Mouse (Mus musculus) embryonic facial prominence, embryonic 15.5 days (tissue): ENCODE measurements around the gene Itgb5. TPM values are rescaled to one million over a fixed set of nuclear protein-coding genes. Genes with fewer than 3 reads are reported as not detected.

Source experiments
- ATAC-seq: fragments of 200-750 bp; cut with Nextera tagmentation; 2 replicates; pipeline ENCODE4 v1.8.0; 2017; ENCODE audit warnings: low read depth, moderate TSS enrichment; ENCODE audit not compliant: insufficient number of reproducible peaks, low FRiP score, low TSS enrichment
- H3K27ac ChIP-seq: fragments of 300-500 bp; sonication (generic); replicated peaks from 2 replicates; pipeline ENCODE4 v1.5.1; 2015; ENCODE audit warnings: mild to moderate bottlenecking, inconsistent platforms
- H3K27me3 ChIP-seq: fragments of 300-500 bp; sonication (generic); 2 replicates; pipeline ENCODE4 v1.6.1; 2015; ENCODE audit warnings: inconsistent platforms
- H3K36me3 ChIP-seq: fragments of 300-500 bp; sonication (generic); 2 replicates; pipeline ENCODE4 v1.6.1; 2015; ENCODE audit warnings: mild to moderate bottlenecking, inconsistent platforms
- H3K4me1 ChIP-seq: fragments of 300-500 bp; sonication (generic); 2 replicates; pipeline ENCODE4 v1.6.1; 2015; ENCODE audit warnings: inconsistent platforms
- H3K4me2 ChIP-seq: fragments of 300-500 bp; sonication (generic); replicated peaks from 2 replicates; pipeline ENCODE4 v1.6.1; 2015; ENCODE audit warnings: mild to moderate bottlenecking, inconsistent platforms
- H3K4me3 ChIP-seq: fragments of 300-500 bp; sonication (generic); replicated peaks from 2 replicates; pipeline ENCODE4 v1.5.1; 2015; ENCODE audit warnings: mild to moderate bottlenecking, inconsistent platforms
- H3K9ac ChIP-seq: fragments of 300-500 bp; sonication (generic); 2 replicates; pipeline ENCODE4 v1.6.1; 2015; ENCODE audit warnings: inconsistent platforms
- H3K9me3 ChIP-seq: fragments of 300-500 bp; sonication (generic); replicated peaks from 2 replicates; pipeline ENCODE4 v1.6.1; 2016; ENCODE audit warnings: inconsistent platforms
- WGBS: fragments of 180-500 bp; shearing (Covaris S2); methylation state at CpG from one replicate; pipeline ENCODE4 v1.1.7; 2015; 5-methylcytosine and 5-hydroxymethylcytosine counted together
- polyA plus RNA-seq: library from polyadenylated mRNA; unstranded; fragments of >200 nt; fragmentation: Nextera tagmentation; extraction: Ambion mirVana; gene quantifications from 2 replicates; pipeline ENCODE4 v1.2.1, GENCODE M21; 2015

Gene Itgb5
- polyA plus RNA-seq, 1 experiment from 2014 or later, result 123 TPM

DNA sequence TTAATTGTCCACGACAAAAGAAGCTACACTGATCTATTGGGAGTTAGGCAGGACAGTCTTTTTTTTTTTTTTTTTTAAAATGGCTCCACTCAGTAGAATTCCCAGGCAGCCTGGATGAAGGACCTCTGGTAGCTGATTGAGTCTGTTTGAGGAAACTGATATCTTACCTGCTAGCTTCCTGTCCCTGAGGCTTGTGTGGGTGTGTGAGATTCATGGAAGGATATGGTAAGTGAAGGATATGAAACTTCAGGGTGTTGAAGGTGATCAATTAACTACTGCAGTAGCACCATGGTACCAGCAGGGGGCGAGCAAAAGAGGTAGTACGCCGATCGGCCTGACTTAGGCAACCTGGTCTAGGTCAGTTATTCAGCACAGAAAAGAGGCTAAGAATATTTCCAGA lies 166.6 kb downstream of the Itgb5 start:
- Histone ChIP-seq H3K27ac (no peak overlapping the region), H3K4me2 (no peak overlapping the region), H3K4me1 (0 out of 2 replicates have a peak, but pooled peaks cover 5% of the 10 kb centered on the region), H3K36me3 (no peaks in the 10 kb centered on the region), H3K27me3 (no peaks in the 10 kb centered on the region), H3K9ac (no peak overlapping the region), H3K4me3 (no peak overlapping the region), H3K9me3 (no peaks in the 10 kb centered on the region)
- no peak for ATAC-seq
- WGBS, result 7% methylated on average over 5 of the region's 5 CpGs

DNA sequence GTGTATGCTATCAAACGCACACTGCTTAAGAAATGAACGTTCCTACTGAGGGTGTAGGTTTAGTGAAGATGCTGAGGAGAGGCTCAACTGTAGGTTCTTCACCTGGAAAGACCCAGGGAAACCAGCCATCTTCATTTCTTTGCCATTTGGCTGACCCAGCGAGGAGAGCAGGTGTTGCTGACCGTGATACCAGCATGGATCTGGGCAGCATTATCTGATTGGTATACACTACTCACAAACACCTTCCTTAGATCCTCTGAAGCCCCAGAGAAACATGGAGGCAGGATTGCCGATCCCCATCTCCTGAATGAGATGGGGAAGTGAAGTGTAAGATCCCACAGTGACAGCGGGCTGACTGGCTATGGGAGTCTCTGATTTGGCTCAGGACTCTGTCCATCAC lies 168.5 kb downstream of the Itgb5 start:
- Histone ChIP-seq H3K27ac (no peak overlapping the region), H3K36me3 (no peaks in the 10 kb centered on the region), H3K4me2 (no peak overlapping the region), H3K4me3 (no peak overlapping the region), H3K9ac (no peak overlapping the region), H3K27me3 (no peaks in the 10 kb centered on the region), H3K9me3 (no peaks in the 10 kb centered on the region), H3K4me1 (0 out of 2 replicates have a peak, but pooled peaks cover 5% of the 10 kb centered on the region)
- WGBS, result 90% methylated on average over 6 of the region's 6 CpGs
- ATAC-seq, result no peak

Other genes starting within 250 kb of the Itgb5 start
- gene Heg1, start 145.3 kb upstream of the Itgb5 start, polyA plus RNA-seq, result 19.5 and 20.4 TPM in 2 replicates
- 0.25 and 0.52 TPM in 2 replicates for gene Muc13, start 35.6 kb upstream of the Itgb5 start, polyA plus RNA-seq
- gene Umps, start 137.4 kb downstream of the Itgb5 start, polyA plus RNA-seq, result 45.0 and 45.5 TPM in 2 replicates